Mouse (Mus musculus): Measurements from ENCODE around the gene Gm10295.

Gm10295 gene

DNA sequence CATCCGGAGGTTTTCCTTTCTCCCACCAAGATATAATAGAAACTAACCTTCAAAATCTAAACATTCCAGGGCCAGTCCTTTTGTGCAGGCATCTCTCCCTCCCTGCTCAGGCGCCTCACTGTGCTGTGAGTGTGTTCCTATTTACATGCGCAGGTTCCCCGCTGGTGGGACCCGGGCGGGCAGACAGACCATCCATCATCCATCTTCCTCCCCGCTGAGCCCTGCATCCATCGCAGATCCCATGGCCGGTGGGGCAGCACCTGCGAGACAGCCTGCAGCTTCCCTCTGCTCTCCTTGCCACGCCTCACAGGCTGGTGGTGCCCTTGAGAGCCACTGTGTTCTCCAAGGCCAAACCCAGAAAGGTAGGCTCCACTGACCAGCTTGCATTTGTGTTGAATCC, at the start of gene Gm10295:
TSS of gene Gm10295 (minus strand) at position 122 of the 400 bp plus-strand sequence.
- no peak for DNase-seq (ENCODE audit: low spot score)

DNA sequence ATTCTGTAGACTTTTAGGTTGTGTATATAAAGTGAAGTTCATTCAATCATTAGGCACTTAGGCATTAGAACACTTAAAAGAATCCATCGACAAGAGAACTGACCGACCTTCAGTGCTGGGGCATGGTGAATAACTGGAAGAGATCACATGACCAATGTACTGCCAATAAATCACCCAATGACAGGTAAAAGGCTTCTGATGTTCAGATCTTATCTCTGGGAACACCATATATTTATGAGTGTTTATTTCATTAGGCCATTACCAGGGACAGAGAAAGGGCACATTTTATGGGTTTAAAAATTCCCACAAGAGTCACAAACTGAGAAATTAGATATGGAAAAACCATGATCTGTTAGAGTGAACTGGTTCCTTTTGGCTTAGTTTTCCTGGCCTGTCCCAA, 49.7 kb upstream of the Gm10295 start:
- DNase-seq (ENCODE audit: low spot score): no peak

DNA sequence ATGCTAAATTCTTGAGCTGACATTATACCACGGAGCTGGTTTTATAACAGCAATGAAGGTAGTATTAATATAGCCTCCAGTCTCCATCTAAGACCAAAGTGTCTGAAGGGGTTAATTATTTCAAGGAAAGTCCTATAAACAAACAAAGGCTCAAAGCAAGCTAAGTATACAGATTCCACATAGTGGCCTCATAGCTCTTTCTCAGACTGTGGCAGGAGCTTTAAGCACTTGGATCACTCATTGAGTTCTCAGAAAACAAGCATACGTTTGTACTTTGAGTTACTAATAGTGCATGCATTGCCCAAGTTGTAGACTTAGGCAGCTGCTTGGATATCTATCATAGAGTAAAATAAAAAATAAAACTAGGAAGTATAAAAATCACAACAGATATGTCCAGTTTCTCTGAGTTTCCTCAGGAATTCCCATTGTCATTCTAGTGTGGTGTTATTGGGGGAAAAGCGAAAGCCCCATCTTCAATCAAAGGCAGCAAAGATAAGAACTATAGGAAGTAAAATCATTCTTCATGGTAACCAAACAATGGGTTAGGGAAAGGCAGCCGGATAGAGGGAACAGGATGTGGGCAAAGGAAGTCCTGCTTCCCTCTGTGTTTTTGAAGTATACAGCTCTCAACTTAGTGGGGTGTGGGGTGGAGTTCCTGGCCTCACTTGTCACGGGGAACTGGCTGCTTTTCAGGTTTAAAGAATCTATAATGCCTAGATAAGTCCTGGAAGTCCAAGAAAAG, 48.8 kb upstream of the Gm10295 start:
- no peak for DNase-seq (ENCODE audit: low spot score)

DNA sequence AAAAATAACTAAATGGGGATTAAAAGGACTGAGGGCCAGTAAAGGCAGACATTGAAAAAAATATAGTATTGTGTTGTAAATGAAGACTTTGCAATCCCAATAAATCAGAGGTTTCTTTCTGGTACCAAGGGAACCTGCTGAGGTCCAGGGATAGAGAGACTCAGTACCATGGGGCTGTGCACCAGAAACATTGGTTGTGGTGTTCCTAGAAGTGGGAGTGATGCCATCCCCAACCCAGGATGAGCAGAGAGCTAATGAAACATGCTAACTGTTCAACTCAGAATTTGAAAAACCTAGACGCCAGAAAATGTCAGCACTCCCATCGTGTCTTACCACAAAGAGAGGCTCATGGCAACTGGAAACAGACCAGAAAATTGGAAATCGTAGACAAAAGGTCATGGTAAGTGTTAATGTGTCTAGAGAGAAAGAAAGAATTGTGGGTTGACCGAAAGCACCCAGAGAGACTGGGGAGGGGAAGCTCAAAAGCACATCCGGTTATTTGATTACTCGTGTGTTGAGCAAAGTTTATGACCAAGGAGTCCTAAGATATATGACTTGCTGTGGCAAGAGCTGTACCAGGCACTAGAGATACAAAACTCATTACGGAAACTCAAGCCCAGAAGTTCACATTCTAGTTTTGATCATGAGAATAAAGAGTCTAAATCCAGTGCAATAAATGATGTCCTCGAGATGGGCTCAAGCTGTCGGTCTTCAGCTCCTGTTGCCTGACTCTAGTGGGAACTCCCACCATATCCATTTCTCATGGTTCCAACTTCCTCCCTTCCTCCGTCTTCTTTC, 47.9 kb upstream of the Gm10295 start:
- no peak for DNase-seq (ENCODE audit: low spot score)

DNA sequence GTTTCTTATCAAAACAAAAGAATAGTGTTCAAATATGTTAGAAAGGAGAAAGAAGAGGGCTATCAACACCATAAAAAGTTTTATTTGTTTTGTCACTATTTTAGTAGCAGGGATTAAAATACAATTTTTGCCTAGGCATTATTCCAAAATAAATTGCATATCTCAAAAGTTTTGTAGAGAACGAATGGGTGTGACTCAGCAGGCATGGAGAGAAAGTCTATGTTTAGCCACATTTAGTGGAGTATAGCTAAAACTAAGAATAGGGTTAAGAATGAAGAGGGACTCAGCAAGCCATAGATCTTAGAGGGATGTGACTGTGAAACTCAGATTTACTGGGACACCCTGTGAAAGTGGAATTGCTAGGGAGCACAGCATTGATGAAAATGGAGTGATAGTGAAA, 47.1 kb upstream of the Gm10295 start:
- DNase-seq (ENCODE audit: low spot score): no peak

DNA sequence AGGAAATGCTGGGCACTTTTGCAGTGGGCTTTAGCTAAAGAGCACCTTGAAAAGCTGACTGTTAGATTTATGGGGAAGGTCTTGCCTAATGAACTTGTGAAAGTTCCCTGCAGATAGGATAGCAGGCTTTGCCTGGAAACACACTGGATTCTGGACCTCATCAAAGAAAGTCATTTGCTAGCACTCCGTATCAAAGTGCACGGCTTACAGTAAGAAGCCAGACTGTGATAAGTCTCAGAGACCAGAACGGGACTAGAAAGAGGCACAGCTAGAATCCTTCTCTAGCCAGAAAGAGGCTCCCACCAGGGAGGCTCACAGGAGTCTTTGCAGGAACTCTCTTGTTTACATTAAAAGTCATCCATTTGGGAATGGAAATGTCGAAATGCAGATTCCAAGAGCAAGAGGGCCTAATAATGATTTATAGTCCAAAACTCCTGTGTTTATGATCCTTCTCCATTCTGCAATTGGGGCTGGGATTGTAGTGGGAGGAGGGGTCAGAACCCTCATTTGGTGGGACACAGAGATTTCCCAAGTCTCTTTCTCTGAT, 41.6 kb upstream of the Gm10295 start:
- no peak for DNase-seq (ENCODE audit: low spot score)

DNA sequence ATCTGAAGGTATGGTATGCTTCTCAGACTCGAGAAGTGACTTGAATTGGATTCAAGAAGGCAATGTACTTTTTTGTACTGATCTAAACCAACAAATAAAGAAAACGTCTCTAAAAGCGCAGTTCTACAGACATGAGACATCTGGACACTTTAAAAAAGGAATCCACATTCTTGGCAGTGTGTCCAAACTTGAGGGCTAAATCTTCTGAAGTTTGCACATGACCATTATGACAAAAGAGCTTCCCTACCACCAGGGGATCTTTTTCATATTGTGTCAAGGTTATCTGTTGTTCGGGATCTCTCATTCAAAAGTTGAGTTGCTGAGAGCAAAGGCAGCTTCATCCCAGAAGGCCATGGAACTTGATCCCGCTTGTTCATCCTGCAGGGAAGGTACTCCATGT, 40.0 kb upstream of the Gm10295 start:
- no peak for DNase-seq (ENCODE audit: low spot score)

DNA sequence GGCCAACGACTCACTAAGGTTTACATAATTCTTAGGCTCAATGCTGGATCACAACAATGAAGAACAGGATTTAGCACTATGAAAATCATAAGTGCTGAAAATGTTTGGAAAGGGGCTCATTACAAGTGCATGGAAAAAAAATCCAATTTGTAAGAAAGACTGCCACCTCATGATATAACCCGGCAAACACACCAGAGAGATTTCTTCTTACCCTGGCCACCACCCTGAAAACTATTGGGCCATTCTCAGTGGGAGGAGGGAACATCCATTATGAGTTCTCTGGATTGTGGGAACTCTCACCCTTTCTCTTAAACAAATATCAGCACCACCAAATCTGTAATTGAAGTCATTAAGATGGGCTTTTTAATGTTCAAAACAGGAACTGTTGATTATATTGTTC, 39.0 kb upstream of the Gm10295 start:
- no peak for DNase-seq (ENCODE audit: low spot score)

DNA sequence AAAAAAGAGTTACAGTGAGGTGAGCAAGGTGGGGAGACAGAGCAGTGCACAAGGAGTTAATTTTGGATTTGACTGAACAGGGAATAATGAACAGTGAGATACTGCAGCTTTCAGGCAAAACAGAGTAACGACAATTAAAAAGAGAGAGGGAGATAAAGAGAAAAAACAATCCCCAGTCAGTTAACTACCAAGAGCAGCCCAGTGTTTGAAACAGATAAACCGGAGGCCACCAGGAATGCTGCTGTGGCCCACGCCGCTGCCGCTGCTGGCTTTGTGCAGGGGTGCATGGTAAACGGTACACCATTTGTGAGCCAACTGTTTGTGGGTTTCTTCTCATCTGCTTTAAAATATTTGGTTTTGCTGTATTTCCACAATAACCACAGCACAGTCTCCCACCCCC, 34.8 kb upstream of the Gm10295 start:
- no peak for DNase-seq (ENCODE audit: low spot score)

DNA sequence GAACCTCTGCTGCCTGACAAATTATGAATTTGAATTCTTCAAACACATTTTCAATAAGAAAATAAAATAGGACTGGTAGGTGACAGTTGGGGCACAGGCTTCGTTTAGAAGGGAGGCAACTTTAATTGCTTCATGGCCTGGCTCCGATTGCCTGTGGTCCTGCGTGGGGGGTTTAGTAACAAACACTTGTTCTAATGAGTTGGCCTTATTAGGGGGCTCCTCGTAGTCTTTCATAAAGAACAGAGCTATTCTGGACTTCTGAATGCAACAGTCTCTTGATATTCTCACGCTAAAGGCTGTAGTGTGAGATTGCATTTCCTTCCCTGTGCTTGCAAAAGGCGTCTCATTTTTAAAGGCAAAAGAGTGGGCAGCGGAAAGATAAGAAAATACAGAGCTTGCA, 33.6 kb upstream of the Gm10295 start:
- no peak for DNase-seq (ENCODE audit: low spot score)

DNA sequence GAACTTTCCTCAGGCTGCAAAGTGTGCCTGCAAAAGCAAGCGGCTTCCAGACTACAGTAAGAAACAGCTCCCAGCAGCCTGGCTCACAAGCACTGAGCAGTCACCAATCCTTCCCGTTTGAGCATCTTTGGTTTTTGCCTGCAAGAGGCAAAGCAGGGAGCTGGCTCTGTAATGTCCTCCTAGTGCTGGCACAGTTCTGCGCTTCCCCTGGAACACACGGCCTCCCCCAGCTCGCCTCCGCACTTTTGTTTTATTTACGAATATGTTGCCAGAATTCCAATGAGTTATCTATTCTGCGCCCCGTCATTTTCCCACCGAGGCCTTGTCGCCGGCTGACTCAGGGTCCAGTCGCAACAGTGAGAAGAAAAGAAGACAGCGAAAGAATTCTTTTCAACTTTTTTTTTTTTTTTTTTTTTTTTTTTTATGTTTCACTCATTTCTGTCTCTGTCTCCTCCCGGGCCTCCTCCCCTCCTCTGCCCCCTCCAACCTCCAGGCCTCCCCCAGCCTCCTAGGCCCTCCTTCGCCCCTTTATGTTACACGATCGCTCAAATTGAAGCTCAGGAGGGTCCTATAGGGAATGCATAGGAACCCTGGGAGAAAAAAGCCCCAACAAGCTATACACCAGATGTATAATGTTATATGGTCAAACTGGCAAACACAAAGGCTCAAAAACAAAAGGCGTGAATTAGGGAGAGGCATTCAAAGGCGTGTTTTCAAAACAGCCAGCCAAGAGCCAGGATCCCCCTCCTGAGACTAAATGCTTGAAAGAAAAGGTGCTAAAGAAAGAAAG, 32.3 kb upstream of the Gm10295 start:
- peak; percentile 16 for DNase-seq (ENCODE audit: low spot score)

DNA sequence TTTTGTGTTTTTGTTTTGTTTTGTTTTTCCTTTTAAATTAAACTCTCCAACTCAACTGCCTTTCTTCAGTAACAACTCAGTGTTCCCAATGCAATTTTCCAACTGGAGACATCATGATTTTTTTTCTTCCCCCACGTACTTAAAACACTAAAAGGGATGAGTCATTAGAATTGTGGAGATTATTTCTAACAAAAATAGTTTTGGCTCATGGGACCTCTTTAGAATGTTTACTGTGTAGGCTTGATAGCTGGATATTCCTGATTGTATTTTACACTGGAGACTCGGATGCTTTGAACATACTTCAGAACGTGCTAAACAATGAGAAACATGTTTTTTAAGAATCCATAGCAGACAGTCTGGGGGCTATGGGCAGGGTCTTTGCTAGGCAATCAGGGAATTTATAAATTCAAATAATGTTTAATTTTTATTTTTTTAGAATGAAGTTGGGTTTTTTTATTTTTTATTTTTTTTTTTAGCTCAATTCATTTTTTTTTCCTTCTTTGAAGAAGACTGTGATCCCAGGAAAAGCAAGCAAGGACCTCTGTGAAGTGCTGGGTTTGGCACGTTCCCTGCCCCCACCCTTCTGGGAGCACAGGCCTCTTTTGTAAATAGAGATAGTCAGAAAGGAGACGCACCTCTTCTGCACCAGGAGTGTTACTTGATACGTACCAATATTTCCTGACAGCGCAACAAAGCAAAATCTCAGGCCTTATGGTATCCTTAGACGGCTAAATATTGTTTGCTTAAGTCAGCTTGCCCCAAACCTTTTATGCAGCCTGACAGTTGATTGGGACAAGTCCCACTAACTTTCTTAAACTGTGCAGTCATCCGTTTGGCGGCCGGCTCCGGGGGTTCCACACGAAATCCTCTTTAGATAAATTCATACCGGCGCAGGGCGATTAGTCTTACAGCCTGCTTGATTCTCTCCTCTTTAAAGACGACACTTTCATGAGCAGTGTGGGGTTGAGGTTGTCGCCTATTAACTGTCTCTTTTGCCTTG, 28.8 kb upstream of the Gm10295 start:
- DNase-seq (ENCODE audit: low spot score): no peak

DNA sequence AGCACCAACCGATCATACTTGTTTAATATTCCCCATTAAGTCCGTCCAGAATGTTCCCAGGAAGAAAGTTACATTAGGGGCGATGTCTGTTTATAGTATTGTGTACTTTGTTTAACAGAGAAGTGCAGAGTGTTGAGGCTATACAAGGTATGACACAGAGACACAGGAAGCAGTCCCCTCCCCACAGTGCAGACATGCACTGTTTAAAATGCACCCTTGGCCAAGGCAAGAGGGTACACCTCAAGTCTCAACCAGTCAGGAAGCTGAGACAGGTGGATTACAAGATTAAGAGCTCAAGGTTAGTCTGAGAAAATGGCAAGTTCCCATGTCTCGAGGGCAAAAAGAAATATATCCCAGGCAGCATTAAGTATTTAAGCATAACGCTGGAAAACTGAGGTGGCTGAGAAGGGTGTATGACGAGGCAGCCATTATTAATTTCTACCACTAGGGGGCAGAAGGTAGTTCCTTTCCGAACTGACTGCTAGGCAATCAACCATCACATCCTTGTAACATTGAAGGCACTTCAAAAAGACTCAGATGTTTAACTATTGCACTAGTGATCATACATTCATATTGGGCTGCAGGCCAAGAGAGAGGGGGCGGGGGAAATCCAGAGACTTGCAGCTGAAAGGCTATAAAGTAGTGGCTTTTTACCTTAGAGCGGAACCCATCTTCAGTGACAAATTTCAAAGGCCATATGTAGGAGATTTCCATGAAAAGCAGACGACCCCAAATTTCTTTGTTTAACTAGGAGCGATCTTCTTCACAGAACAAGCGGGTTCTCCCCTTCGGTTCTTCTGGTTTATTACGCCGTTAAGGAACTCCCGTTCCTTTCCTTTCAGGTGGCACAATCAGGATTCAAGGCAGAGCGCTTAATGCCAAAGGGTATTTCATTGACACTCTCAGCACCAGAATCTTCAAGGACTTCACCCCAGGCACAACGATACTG, 27.8 kb upstream of the Gm10295 start:
- DNase-seq (ENCODE audit: low spot score): no peak

DNA sequence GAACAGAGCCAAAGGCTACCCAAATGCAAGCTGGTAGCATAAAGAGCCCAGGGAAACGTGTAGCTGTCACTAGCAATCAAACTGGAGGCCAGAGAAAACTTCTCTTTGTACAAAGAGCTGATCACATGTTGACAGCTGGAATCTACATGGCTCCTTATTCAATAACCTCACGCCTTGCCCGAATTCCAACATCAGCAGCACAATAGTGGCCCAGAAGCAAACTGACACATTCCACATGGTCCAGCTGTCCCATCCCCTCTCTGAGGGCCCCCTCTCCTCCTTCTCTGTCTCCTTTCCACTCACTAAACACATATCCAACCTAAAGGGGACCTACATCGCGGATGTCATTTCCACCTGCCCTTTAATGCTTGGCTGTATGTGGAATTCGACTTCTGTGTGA, 26.7 kb upstream of the Gm10295 start:
- DNase-seq (ENCODE audit: low spot score): no peak

DNA sequence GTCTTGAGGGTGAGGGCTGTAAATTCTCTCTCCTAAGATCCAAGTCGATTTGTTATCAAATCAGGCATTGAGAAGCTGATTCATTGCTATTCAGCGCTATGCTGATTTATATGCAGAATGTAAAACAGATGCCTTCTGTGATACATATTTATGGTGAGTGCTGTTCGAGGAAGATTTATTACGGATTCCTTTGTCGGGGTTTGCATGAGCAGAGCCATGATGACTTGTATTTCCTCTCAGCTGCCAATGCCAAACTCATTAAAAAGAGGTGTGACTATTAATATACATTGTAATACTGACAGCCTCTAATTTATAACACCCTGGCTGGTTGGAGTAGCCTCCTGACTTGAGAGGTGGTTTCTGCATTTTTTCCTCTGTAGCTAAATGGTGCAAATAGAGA, 22.8 kb upstream of the Gm10295 start:
- DNase-seq (ENCODE audit: low spot score): no peak

DNA sequence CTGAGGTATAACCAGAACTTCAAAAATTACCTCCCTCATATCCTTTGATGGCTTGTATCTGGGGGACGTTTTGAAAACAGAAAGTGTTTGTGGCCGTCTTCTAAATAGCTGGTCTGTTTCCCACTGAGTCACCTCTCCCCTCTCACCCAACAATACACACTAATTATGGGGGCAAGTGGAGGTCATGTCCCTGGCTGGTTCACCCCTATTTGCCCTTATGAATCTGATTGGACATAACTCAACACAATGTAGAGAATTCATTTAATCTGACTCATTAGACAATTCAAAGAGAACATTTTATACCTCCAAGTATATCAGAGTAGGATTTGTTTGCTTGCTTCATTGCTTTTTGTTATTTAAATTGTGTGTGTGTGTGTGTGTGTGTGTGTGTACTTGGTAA, 20.6 kb upstream of the Gm10295 start:
- no peak for DNase-seq (ENCODE audit: low spot score)

DNA sequence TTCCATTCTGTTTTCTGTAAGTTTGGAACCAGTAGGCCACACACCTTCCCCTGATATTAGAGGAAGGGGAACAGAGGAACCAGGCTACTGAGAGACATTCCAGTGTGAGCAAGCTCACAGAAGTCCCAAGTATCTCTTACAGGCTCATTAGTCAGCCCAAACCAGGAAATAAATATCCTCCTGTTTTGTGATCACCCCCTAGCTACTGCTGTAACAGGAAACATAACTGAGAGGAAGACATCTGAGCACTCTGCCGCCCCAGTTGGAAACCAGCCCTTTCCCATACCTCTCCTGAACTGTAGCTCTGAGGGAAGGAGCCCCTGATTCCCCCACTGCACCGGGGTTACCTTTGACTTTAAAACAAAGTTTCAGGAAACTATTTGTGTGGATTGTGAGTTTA, 19.5 kb upstream of the Gm10295 start:
- no peak for DNase-seq (ENCODE audit: low spot score)

DNA sequence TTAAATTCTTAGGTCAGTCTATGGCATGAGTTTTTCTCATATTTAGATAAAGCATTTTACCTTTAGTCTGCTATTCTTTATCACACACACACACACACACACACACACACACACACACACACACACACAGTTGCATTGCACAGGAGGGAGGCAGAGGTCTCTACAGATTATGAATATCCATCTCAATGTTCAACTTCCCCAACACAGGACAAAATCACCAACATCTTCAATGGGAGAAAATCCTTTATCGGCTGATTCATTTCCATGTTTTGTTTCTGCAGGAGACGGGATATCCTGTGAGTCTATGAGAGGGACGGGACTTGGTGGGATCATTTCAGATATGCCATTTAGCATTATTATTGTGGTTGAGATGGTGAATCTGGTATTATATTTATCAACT, 18.8 kb upstream of the Gm10295 start:
- no peak for DNase-seq (ENCODE audit: low spot score)

DNA sequence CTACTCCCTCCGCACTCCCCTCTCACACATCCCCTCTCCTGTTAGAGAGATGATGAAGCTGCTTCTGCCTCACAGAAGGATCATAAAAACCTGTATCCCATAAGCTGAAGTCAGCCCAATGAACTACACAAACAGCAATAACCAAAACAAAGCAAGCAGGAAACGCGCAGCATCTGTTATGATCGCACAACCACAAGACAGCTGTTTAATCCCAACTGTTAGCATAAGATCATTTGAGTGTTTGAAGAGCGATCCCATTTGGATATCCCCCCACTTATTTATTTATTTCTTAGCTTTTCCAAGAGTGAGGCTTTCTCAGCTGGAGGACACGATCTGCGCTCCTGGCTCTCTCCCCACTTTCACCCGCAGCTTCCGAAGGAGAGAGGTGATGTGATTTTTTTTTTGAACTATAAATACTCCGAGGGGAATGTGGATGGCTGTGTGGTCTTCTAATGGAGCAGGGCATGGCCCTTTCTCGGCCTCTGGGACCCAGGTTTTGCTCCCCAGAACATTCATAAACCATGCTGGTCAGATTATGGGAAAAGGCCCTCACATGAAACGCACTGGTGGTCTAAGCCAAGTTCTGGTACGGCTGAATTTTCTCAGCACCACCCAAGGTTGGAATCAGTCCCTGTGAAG, 17.4 kb upstream of the Gm10295 start:
- DNase-seq (ENCODE audit: low spot score): no peak

DNA sequence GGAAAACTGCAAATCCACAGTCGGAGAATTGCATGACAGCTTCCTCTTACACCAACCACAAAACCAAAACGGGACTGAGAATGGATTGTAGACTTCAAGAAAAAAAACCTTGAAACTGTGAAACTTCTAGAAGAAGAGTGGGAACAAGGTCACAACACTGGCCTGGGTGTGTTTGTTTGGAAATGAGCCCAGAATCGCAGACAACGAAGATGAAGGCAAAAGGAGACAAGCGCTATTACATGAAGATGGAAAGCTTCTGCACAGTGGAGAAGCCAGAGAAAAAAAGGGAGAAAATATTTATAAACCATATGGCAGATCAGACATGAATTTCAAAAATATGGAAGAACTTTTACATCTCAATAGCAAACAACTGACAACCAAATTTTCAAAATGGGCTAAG, 4.3 kb upstream of the Gm10295 start:
- no peak for DNase-seq (ENCODE audit: low spot score)
